Mouse (Mus musculus) thymus, adult 18-20 months (tissue): ENCODE results near the gene Fgf14.
"Not testable (repeated sequence)": the region's sequence is repeated elsewhere in the genome, so short reads cannot be mapped to it uniquely, and the experiment has no call there.

Experiments used
- DNase-seq, 2 experiments: peaks; one replicate each; pipeline ENCODE4 v3.0.0; 2022; ENCODE audit warnings: mixed read lengths in 2 of 2

Gene Fgf14

DNA sequence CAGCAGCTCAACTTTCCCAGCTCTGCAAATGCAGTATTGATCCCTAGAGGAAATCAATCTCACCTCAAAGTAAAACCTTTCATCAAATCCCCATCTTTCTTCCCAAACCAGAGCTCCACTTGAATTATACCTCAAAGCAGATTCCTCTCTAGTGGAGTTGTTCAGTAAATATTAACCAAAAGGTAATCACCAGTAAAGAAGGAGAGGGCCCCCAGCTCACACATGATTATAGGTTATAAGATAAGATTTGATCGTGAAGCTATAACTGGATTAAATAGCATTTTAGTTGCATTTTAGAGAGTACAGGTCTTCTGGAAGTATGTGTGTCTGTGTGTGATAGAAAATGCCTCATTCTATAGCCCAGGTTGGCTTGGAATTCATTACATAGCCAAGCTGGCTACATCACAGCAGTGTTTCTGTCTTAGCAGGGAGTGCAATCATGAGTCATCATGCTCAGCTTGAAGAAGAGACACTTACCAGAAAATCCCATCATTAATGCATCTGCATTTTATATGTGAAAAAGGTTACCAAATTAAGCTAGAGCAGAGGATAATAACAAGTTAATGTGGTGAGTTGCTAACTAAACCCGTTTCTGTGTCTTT lies 202.8 kb downstream of the Fgf14 start:
- no peak for DNase-seq

GRCm38 (mm10) chr14:124470909-124471308 lies 206.0 kb downstream of the Fgf14 start:
- no peak for DNase-seq

- no peak for DNase-seq
Measured at GRCm38 (mm10) chr14:124455120-124455519, 221.8 kb downstream of the Fgf14 start.

- no peak for DNase-seq
Measured at GRCm38 (mm10) chr14:124446096-124446840, 230.7 kb downstream of the Fgf14 start.

DNA sequence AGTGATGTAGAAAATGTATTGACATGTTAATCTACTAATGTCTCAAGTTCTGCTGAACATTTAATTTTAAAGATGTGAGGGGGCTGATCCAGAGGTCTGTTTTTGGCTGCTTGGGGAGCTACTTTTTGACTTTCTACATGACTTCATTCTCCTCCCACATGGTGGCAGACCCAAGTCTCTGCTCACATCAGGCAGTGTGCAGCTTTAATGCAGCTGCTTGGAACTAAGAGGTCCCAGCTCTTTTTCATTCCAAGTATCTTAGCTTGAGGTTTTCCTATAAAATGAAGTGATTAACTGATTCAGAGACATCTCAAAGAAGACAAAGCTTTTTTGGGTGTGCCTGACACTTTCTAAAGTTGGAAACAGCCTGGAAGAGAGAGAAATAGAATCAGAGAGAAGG lies 232.1 kb downstream of the Fgf14 start:
- DNase-seq, result no peak

GRCm38 (mm10) chr14:124439298-124439697 lies 237.6 kb downstream of the Fgf14 start:
- not testable (repeated sequence) for DNase-seq

DNA sequence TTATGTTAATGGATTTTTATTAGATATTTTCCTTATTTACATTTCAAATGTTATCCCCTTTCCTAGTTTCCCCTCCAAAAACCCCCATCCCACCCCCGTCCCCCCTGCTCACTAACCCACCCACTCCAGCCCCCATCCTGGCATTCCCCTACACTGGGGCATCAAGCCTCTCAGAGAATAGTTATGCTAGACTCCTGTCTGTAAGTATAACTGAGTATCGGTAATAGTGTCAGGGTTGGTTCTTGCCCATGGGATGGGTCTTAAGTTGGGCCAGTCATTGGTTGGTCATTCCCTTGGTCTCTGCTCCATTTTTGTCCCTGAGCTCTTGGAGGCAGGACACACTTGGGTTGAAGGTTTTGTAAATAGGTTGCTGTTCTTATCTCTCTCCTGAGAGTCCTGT lies 265.0 kb downstream of the Fgf14 start:
- no peak for DNase-seq

GRCm38 (mm10) chr14:124410945-124411344 lies 266.0 kb downstream of the Fgf14 start:
- no peak for DNase-seq

DNA sequence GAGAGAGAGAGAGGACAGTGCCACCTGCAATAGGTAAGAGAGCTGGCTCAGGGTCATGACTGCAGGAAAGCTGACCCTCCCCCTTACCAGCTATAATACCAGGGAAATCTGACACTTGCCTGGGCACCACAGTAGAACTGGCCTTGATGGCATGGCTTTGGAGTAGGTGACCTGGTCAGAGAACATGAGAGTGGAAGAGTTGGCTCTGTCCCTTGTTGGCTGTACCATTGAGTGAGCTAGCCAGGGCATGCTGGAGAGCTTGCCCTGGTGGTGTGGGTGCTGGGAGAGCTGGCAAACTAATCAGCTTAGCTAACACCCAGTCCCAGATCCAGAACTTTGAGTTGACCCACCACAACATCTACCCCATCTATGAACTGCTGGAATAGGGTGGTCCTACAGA lies 348.5 kb downstream of the Fgf14 start:
- no peak for DNase-seq

DNA sequence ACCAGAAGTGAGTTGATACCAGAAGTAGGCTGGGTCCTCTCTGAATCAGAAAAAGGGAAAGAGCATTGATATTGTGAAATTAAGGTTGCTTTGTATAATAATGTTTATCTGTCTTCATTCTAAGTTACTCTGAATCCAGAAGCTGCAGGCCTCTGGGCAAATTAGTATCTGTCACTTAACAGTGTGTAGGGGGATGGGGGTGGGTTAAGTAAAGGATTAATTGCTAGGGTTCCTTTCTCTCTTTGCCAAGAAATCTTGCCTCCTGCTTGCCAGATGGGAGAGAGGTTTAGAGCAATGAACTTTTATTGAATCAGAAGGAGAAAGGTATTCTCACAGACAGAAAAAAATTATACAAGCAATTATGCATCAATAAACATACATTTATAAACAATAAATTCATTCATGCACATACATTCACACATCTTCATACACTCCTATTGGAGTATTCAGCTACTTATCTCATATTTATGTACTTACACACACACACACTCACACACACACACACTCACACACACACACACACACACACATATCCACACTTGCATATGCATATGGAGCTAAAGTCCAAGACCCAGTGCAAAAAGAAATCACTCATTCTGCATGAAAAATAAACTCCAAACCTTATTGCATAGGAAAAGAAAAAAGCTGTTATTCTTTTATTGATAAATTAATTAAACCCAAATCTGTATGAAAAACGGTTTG lies 357.8 kb downstream of the Fgf14 start:
- DNase-seq, result no peak

DNA sequence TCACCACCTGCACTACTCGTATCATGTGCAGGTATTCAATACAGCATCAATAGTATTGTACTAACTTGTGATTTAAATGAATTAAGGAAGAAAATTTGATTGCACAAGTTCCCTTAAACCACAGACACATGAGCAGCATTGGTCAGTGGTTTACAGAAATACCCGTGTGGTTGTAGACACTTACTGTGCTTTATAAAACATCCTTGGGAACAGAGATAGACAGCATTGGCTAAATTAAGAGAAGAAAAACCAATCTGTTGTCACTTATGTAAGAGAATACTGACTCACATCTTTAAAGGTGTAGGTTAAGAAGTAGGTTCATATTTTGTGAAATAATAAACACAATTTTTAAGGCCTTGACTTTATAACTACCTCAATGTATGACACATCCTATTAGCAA lies 361.4 kb downstream of the Fgf14 start:
- no peak for DNase-seq

GRCm38 (mm10) chr14:124287027-124287426 lies 389.9 kb downstream of the Fgf14 start:
- DNase-seq, result no peak

- no peak for DNase-seq
Measured at GRCm38 (mm10) chr14:124278384-124278944, 398.5 kb downstream of the Fgf14 start.

DNA sequence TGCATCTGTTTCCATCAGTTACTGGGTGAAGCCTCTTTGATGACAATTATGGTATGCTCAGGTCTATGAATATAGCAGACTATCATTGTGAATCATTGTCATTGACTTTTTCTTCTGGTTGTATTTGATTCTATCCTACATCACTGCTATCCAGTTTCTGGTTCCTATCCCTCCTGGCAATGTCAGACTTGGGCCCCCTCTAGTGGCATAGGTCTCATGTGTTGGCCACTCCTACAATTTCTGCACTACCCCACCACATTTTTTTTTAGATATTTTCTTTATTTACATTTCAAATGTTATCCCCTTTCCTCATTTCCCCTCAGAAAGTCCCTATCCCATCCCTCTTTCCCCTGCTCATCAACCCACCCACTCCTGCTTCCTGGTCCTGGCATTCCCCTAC lies 409.9 kb downstream of the Fgf14 start:
- DNase-seq, result no peak

- DNase-seq, result no peak
Measured at GRCm38 (mm10) chr14:124264541-124265059, 412.3 kb downstream of the Fgf14 start.

DNA sequence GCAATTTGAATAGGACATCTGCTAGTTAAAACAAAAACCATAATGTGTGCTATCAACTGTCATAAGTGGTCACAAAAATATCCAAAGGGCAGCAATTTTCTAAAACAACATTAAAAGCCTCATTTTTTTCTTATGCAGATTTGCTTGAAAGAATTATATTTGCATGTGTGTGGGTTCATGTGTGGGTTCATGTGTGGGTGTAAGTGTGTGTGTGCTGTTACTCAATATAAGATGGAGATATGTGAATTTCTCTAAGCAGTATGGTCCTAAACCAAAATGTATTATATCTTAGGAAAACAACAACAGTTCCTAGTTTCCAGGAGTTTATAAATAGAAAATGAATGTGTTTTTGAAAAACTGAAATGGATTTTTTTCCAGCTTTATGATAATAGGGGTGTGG lies 413.7 kb downstream of the Fgf14 start:
- no peak for DNase-seq

DNA sequence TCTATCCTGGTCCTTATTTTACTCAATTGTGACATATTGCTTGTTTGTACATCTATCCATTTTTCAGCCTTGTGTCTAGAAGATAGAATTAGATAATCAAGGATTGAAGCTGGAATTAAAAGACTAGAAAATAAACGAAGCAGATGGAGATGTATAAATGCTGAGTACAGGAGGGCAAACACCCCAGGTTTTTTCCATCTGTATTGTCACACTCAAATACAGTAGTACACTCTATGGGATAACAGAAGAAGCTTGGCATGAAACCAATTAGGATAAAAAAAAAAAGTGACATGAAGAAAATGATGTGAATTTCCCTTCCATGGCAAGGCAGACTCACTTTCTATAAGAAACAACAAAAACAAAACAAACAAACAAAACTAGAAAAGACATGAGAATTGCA lies 429.4 kb downstream of the Fgf14 start:
- DNase-seq, result no peak

- no peak for DNase-seq
Measured at GRCm38 (mm10) chr14:124223445-124223844, 453.5 kb downstream of the Fgf14 start.

- no peak for DNase-seq
Measured at GRCm38 (mm10) chr14:124222447-124222846, 454.5 kb downstream of the Fgf14 start.

DNA sequence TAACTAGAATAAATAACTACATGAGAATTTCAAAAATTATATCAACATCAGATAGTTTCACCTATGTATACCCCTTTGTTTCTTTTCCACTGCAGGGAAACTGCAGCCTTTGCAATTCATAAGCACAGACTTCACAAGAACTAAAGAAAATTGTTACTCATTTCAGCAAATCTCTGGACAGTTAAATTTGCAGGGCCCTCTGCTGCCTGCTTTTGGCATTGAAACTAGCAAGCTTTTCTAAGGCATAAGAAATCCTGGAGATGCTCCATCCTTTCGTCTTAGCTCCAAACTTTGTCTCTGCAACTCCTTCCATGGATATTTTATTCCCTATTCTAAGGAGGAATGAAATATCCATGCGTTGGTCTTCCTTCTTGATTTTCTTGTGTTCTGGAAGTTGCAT lies 455.9 kb downstream of the Fgf14 start:
- no peak for DNase-seq

DNA sequence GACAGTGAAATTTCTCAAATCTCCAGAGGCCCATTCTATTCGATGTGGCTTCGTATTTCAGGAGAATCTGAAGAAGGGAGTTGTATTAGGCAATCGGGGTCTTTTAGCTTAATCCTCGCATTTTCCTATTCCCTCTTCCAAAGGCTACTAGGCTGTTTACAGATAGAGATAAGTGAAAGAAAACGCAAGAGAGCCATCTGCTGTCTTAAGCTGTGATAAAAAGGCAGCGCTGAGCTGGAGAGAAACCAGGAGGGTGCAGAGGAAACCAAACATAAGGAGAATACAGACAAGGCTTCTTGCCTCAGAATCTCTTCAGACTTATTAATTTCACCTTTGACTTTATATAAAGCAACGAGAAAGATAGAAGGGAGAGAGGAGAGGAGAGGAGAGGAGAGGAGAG lies 481.1 kb downstream of the Fgf14 start:
- DNase-seq, result no peak

DNA sequence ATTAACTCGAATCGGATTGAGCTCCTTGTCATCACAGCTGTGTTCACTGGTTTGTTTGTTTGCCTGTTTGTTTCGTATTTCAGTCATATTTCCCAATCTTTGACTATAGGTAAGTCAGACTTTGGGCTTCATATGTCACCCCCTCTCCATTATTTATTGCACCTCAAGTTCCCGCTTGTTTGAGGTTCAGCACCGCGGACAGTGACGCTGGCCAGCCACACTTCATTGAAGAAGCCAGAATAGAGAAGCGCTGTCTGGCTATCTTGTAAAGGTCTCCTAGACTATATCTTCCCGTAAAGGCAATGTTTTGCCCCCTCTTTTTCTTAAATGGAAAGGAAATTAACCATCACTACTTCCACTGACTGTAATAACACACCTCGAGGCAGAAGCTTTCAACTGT lies 481.6 kb downstream of the Fgf14 start:
- no peak for DNase-seq

DNA sequence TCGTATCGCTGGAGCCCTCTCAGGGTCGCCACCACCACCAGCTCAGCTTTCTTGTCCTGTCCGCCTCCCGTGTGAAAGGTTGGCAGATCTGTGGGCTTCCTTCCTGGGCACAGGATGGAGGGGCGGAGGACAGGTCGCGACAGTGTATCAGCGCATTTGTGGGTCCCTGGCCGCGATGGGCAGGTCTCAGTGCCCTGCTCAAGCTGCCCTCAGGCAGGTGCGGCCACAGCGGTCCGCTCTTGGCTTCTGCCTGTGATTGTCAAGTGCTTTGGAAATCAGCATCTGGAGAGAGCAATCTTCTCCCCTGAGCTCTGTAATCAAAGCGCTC lies 484.1 kb downstream of the Fgf14 start:
- DNase-seq, result no peak
